Mouse (Mus musculus): ENCODE measurements around the gene Mars.

Gene Mars

GRCm38 (mm10) chr10:127287936-127288293 lies 23.7 kb downstream of the Mars start:
- in situ Hi-C loops (cut with MboI, MseI) = no loop called here

DNA sequence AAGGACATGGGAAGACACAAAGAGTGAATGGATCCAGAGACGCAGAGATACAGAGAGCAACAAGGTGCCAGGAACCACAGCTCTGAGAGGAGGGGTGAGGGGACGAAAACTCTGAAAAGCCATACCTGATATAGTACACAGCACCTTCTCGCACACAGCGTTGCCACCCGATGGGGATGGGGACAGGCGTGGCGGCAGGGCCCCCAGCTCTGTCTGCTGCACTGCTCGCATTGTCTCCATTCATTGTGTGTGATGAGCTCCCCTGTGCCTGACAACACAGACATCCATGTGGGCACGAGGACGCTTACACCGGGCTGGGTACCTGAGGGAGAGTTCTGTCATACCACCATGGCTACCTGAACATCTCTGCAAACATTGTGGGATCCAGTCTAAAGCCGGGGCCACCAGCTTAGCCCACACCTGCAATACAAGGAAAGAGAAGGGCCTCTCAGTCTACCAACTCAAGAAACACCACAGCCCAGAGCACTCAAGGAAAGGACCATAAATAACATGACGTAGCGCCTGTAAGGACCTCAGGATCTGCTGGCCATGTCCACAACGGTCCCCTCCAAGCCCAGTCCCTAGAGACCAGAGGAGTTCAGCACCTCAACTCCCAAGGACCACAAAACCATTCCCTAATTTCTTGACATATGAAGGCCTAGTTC lies 24.2 kb downstream of the Mars start:
- in situ Hi-C loops (cut with MboI, MseI) = no loop called here

- in situ Hi-C loops (cut with MboI, MseI) = no loop called here
Observed at GRCm38 (mm10) chr10:127286730-127287129, 24.9 kb downstream of the Mars start.

- in situ Hi-C loops (cut with MboI, MseI) = no loop called here
Observed at GRCm38 (mm10) chr10:127286194-127286593, 25.4 kb downstream of the Mars start.

DNA sequence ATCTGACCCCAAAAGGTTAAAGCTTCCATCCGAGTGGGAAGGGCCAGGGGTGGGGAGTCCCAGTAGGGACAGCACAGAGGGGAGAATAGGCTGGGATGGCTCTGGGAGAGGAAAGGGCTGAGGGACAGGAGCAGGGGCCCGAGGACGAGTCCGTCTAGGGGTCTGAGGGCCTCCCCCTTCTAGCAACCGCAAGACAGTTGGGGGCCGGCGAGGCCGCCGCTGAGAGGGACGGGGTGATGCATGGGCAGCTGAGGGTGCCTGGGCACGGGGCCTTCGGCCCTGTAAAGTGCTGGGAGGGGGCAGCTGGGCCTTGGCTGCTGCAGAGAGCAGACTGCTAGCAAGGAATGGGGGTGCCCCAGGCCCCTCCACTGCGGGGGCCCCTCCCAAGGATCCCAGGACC lies 25.9 kb downstream of the Mars start:
- in situ Hi-C loops (cut with MboI, MseI) = no loop called here

DNA sequence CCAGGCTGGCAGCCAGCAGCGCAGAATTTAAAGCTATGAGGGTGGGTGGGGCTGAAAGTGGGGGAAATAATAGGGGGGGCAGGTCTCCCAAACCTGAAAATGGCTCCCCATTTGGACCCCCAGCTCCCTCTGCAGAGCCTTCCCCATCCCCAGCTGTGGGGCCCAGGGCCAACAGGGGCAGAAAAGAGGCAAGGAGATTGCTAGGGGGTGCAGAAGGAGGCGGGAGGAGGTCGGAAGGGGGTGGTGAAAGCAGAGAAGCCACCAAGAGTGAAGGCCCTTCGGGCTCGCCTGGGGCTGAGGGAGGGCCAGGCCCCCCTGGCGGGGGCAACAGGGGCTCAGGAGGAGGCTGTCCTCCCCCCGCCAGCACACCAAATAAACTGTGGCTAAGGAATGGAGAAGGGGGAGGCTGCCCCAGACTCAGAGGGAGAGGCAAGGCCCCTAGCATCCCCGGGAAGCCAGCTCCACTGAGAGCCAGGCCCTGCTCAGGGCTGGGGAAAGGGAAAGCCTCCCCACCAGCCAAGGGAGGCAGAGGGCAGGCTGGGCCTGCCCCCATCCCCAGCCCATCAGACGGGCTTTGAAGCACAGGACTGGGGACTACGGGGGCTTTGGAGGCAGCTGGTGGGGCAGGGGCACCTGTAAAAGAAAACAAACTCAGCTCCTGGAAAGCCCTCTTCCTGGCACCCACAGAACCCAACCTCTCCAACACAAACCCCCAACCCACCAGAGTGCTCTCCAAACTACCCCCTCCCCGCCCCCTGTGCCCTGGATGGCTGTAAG lies 26.7 kb downstream of the Mars start:
- in situ Hi-C loops (cut with MboI, MseI) = loop anchor here (5.0 kb wide), 2 partner anchors 37 to 108 kb away; partner anchors contain the start of gene Arhgap9

DNA sequence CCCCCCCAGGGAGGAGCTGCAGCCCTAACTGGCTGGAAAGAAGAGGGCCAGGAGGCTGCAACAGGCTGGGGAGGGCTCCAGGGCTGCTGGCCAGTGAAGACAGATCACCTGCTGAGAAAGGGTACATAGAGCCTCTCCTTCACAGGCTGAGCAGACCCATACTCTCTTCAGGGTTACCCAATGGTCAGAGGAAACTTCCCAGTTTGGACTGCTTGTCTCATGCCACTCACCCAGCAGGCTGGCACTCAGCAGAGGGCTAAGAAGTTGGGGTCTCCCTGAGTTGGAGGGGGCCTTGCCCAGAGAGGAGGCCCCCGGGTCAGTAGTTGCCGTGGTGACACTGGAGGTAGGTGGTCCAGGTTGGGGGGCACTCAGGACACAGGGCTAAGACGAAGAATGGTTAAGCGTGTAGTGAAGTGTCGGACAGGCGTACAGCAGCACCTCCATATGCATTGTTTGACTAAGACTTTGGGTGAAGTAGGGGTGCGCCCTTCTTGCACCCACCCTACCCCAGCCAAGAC lies 27.4 kb downstream of the Mars start:
- in situ Hi-C loops (cut with MboI, MseI) = loop anchor here (5.0 kb wide), 2 partner anchors 38 to 107 kb away; partner anchors contain the start of gene Arhgap9

DNA sequence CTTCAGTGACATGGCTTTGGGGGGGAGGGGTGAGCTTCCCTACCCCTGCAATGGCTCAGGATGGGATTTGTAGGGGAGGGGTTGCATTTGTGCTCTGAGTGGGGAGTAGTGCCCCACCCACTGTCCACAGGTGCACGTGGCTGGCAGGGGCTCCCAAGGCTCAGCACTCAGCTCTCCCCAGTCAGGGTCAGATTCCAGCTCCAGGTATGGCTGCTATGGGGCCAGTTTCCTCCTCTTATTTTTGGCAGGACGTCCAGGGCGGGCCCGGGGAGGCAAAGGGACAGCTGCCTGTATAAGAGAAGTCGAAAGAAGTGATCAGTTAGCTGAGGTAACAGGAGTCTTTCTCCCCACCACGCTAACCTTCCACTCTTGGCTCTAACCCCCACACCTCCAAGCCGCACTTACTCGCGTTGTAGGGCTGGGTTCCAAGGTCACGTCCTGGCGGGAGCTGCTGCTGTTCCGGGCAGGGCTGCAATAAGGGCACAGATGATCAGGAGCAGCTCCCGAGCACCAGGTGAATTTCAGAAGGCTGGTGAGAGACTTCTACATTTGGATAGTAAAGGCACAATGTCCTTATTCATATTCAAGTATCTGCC lies 28.9 kb downstream of the Mars start:
- in situ Hi-C loops (cut with MboI, MseI) = loop anchor here (5.0 kb wide), 2 partner anchors 40 to 105 kb away; partner anchors contain the start of gene Arhgap9

GRCm38 (mm10) chr10:127281316-127281715 lies 30.3 kb downstream of the Mars start:
- in situ Hi-C loops (cut with MboI, MseI) = loop anchor here (5.0 kb wide), 2 partner anchors 41 to 104 kb away; partner anchors contain the start of gene Arhgap9

GRCm38 (mm10) chr10:127279730-127280129 lies 31.9 kb downstream of the Mars start:
- in situ Hi-C loops (cut with MboI, MseI) = loop anchor here (5.0 kb wide), 2 partner anchors 43 to 102 kb away; partner anchors contain the start of gene Arhgap9

DNA sequence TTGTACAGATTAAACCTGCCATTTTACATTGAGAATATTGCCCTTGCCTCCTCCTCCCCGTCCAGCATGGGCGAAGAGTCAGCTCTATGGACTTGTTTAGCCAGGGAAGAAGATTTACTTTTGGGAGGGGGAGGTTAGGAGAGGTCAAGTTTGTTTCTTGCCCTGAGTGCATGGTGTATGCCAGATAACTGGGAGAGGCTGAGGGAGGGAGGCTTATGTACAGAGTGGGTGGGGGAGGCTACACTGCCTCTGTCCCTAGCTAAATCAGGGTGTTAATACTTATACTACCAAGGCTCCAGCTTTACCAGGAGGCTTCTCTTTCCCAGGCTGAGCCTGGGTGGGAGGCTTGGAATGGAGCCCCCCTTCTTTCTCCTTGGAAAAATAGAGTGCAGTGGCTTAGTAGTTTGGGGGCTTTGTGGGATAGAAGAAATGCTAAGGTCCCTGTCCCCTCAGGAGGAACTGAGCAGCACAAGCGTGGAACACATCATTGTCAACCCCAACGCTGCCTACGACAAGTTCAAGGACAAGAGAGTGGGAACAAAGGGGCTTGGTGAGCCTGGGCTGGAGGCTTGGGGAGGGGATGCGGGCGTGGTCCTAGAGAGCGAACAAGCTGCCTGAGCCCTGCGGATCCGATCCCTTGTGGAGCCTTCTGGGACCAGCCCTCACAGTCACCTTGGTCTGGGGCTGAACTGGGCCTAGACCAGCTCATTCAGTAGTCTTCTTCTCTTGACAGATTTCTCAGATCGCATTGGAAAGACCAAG lies 37.1 kb downstream of the Mars start:
- in situ Hi-C loops (cut with MboI, MseI) = loop anchor here (5.0 kb wide), 1 partner anchor 1023 kb away; the partner anchor contains the start of gene Il23a

- in situ Hi-C loops (cut with MboI, MseI) = loop anchor here (5.0 kb wide), 1 partner anchor 1025 kb away; the partner anchor contains the start of gene Il23a
Observed at GRCm38 (mm10) chr10:127272371-127272770, 39.2 kb downstream of the Mars start.

DNA sequence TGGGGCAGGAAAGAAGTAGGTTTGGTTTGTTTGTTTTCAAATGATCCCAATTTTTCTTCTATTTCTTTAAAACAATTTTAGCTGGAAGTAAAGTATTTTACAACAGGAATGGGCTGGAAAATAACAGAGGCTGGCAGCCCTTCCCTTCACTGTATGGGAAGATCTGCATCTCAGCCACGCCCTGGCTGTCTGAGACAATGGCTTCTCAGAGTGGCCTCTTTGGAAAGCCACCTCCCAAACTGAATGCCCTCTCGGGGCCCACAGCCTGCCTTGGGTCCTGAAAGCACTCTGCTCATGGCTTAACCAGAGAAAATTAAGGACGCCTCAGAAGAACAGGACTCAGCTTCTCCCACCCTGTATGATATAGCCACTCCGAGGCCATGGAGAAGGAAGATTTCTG lies 41.7 kb downstream of the Mars start:
- in situ Hi-C loops (cut with MboI, MseI) = loop anchor here (5.0 kb wide), 1 partner anchor 1027 kb away; the partner anchor contains the start of gene Il23a

DNA sequence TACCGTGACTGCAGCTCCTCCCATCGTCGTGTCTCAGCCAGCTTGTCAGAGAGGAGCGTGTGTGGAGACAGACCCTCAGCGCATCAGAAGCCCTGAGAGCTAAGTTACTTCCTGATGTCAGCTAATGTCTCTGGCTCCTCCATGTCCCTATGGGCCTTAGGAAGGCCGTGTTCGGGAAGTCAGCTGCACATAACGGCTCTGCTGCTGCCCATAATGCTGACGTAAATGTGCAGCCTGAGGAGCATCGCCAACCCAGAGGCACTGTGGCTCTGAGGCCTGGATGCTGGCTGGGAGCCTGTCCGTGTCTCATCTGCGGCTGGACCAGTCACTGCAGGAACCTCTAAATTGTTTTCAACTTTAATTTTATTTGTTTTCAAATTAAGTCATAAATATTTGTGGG lies 42.5 kb downstream of the Mars start:
- in situ Hi-C loops (cut with MboI, MseI) = no loop called here

GRCm38 (mm10) chr10:127268401-127268800 lies 43.2 kb downstream of the Mars start:
- in situ Hi-C loops (cut with MboI, MseI) = no loop called here

- in situ Hi-C loops (cut with MboI, MseI) = no loop called here
Observed at GRCm38 (mm10) chr10:127267318-127267717, 44.3 kb downstream of the Mars start.

DNA sequence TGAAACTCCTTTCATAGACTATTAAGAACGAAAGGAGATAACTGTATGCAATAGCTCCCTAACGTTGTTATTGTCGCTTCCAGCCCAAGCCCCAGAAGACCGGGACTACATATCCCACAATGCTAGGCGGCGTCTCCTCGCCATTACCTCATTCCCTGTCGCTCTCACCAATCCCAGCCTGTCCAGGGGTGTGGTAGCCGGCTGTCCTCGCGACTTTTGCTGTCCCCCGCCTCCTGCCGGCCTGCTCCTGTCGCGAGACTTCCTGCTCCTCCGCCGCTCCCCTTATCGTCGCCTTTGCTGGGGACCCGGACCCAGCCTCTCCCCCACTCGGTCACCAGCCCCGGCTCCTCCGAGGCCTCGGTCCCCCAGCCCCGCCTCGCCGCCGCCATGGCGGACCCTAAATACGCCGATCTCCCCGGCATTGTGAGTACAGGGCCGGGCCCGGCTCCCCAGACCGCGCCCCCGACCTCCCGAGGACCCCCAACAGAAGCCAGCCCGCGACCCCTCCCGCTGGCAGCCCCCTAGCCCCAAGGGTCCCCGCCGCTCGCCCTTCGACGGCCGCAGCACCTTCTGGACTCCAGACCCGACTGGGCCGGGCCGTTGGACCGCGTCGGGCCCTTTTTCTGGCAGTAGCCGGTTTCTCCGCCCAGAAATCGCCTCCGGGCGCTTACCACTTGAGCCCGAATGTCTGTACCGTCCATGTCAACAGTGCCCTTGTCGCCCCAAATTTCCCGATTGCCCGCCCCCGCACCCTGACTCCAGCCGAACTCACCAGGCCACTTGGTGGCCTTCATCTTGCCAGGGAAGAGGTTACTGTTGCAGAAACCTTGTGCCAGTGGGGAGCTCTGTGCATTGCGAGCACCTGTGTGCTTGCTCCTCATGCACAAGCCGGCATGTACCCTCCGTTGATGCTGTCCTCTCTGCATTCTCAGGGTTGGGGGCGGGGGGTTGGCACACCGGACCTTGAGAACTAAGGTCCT lies 45.2 kb downstream of the Mars start, which contains the start of gene Dctn2:
TSS of gene Dctn2 (plus strand) at position 257 of the 980 bp plus-strand sequence.
- in situ Hi-C loops (cut with MboI, MseI) = no loop called here

DNA sequence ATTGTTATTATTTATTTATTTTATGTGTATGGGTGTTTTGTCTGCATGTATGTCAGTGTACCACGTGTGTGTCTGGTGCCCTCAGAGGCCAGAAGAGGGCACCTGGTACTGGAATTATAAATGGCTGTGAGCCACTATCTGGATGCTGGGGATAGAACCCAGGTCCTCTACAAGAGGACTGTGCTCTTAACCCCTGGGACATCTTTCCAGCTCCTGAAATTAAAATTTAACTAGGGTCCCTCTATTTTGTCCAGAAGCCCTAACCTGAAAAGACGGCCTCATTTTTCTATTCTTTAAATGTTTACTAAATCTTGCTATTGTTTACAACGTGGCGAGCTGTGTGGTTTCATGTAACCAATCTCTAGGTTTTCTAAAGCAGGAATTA lies 45.9 kb downstream of the Mars start:
- in situ Hi-C loops (cut with MboI, MseI) = no loop called here

GRCm38 (mm10) chr10:127264971-127265370 lies 46.6 kb downstream of the Mars start:
- in situ Hi-C loops (cut with MboI, MseI) = no loop called here

- in situ Hi-C loops (cut with MboI, MseI) = no loop called here
Observed at GRCm38 (mm10) chr10:127264336-127264735, 47.2 kb downstream of the Mars start.

Measured in regulatory T cell (primary cell).